Mouse (Mus musculus): ENCODE results near the gene Sart3.

The Sart3 gene

DNA sequence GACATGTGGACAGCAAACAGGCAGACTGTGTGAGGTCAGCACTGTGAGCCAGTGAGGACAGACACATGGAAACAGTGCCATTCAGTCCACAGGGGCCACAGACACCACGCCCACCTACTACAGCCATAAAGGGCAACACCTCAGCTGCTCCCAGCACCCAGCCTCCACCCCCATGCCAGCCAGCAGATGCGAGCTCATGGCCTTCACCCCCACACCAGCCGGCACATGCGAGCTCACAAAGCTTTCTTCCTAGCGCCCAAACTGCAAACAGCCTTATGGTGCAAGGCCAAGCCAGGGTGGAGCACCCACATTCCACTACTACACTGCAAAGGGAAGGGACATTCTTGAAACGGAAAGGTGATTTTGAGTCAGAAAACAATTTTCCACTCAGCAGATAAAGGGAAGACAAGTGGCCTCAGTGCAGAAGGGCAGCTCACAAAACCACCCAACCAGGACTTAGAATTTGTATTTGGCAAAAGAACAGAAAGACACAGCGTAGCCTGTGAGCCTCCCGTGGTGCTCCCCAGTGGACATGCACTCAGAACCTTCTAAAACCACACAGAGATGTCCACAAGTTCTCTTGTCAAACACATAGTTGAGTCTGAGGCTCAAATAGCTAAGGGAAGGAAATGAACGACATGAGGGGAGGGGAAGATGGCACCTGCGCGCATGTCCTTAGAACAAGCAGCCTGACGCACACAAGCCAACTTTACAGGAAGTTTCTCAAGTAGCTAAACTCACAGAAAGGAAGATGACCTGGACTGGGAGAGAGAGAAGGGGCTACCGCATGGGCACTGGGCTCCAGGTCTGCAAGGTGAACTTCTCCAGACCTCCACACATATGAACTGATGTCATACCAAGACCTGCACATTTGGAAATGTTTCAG lies 6.4 kb downstream of the Sart3 start:
- DNase-seq, result no peak

- DNase-seq, result no peak
Measured at GRCm38 (mm10) chr5:113764426-113764825, 7.9 kb downstream of the Sart3 start.

DNA sequence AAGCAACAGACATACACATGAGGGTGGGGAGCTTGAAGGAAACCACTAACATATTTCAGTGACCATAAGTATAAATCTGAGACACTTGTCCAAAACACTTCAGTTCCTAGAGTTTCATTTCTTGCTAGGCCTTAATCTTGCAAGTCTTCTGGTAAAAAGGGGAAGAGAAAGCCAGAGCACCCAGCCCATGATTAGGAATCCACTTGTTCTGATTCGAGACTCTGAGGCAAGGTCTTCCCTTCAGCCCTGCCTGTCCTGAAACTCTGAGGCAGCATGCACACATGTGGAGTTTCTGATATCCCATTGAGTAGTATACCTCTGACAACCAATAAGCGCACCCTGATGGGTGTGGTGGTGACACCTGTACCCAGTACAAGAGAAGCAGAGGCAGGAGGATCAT lies 10.7 kb downstream of the Sart3 start:
- no peak for DNase-seq

DNA sequence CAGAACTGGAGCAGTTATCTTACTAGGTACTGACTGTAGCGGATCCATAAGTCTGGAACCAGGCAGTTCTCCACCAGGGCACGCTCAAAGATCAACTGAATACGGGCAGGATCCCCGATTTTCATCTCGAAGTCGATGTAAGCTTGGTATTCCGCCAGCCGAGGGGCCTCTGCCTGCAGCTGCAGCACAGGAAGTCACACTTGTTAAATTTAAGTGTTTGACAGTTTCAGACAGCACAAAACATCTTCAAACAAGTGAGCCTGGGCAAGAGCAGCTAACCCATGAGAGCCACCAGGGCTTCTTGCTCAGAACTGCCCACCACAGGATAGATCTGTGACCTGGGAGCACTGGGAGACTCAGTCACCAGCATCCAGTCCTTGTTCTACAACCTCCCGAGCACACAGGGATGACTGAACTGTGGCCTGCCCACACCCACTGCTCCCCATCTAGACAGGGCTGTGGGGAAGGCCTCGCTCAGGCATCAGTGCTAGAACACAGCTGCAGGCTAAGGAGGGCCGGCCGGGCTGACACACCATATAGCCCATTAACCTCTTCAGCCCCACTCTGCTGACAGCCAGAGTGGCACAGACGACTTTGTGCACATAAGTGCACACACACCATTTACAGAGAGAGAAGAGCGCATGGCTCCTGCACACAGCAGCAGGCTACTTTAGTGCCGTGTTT lies 16.8 kb downstream of the Sart3 start:
- DNase-seq, result no peak

DNA sequence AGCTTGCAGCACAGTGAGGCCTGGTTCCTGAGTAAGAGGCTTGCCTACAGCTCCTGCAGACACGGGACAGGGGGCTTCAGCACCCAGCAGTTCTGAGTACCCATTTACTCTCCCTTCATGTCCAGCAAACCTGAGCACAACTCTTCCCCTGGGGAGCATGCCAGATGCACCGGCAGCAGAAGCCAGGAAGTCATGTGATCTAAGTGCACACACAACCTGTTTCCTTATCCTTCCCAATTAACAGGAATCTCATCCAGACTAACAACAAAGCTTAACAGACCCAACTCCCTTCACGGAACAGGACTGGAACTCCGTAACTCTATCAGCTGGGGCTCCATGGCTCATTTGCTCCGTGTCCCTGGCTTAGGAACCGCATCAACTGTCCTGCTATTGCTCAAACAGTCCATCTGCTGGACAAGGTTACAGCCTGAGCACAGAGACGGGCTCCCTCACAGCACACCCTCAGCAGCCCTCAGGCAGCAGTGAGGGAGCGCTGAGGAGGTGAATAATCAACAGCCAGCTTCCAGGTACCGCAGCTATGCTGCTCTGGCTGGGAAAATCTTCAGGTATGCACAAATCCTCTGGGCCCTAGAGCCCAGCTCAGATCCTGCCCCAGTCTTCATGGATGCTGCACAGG lies 20.7 kb downstream of the Sart3 start:
- no peak for DNase-seq

- no peak for DNase-seq
Measured at GRCm38 (mm10) chr5:113748556-113749331, 23.6 kb downstream of the Sart3 start.

GRCm38 (mm10) chr5:113747629-113748028 lies 24.7 kb downstream of the Sart3 start:
- DNase-seq, result no peak

DNA sequence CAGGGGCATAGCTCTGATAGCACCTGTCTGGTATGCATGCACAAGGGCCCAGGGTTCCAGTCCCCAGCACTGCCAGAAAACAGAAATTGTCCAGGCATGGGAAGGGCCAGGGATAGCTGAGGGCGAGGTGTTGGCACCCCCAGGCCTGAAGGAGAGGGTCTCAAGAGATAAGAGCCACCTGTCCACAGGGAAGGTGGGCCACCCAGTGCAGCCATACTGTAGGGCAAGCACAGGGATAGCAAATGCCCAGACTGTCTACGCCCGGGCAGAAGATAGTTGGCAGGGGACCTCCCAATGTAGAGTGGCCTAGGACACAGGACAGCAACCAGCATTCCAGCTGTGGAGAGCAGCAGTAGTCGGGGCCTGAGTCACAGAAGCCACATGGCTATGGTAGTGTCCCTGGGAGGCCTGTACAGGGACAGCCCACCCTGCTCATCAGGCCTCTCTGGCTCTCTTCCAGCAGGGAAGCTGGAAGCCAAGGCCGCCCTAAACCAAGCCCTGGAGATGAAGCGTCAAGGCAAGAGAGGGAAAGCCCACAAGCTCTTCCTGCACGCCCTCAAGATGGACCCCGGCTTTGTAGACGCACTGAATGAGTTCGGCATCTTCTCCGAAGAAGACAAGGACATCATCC lies 34.6 kb downstream of the Sart3 start:
- no peak for DNase-seq

DNA sequence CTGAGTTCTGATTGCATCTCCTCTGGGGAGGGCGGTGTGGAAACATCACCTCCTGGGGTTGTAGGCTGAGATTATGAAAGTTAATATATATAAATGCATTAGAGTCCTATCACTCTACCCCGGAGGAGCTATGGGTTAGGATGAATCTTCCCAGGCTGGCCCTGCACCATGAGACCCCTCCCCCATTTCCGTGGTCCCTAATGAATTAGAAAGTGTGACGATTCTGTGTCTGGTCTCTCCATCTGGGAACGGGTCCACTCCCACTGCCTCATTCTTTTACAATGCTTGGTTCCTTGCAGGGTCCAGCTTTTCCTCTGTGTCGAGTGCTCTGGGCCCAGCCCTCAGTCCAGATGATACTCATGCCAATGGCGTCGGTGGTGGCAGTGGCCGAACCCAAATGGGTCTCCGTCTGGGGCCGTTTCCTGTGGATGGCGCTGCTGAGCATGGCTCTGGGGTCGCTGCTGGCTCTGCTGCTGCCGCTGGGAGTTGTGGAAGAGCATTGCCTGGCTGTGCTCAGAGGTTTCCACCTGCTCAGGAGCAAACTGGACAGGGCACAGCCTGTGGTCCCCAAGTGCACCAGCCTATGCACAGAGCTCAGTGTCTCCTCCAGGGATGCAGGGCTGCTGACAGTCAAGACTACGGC lies 35.7 kb downstream of the Sart3 start:
- DNase-seq, result peak in 1 of 2 experiments; percentile 32

DNA sequence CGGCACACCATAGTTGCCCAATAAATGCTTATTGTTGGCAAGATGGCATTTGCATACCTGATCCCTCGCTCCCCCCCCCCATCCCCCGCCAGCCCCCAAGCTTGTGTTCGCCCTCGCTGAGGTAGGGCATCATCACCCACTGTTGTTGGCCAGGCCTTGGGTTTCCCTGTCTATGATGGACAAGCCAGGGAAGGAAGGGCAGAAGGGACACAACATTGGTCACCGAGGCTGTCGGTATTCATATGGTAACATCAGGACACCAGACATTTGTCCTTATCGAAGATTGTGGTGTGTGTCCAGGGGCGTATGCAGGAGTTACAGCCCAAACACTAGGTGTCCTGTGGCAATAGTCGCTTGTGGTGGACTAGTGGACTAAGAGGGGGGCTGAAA lies 36.2 kb downstream of the Sart3 start:
- DNase-seq, result no peak

GRCm38 (mm10) chr5:113735345-113736112 lies 36.8 kb downstream of the Sart3 start, which contains the start of gene Ficd:
Ficd (plus strand) TSS chr5:113735803.
- peak; percentile 89 to 94 for DNase-seq

DNA sequence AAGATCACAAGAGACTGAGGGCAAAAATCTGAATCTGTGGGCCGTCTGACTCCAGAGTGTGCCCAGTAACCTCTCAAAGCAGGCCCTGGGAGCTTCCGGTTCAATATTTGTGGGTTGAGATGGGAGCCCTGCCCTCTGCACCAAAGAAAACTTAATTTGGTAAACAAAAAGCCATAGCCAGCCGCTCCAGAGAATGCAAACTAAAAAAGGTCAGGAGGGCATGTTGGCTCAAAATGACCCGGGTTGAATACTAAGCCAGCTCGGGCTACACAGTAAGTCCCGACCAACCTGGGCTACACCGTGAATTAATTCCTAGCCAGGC lies 37.3 kb downstream of the Sart3 start:
- no peak for DNase-seq

- DNase-seq, result no peak
Measured at GRCm38 (mm10) chr5:113734376-113734775, 37.9 kb downstream of the Sart3 start.

- peak; percentile 29 to 45 for DNase-seq
Measured at GRCm38 (mm10) chr5:113732182-113732581, 40.1 kb downstream of the Sart3 start.

- no peak for DNase-seq
Measured at GRCm38 (mm10) chr5:113731174-113731573, 41.1 kb downstream of the Sart3 start.

DNA sequence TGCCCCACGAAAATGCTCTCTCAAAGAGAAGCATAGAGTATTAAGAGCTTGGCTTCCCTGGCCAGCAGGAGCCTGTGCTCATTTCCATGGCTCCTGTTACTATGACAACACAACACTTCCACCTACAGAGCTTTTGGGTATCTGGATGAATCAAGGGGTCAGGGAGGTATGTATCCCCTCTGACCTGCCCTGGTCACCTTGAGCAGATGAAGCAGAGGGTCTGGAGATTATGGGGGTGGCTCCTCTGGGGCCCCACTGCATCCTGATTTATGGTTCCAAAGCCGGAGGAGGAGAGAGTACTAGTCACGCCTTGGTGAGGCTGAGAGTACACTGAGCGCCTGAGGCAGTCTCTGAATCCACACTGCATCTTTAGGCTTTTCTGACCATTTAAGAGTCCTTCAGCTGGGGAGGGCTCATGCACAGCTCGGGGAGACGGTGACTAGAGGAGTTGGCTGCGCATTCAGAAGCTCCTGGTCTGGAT lies 41.6 kb downstream of the Sart3 start:
- DNase-seq, result no peak

DNA sequence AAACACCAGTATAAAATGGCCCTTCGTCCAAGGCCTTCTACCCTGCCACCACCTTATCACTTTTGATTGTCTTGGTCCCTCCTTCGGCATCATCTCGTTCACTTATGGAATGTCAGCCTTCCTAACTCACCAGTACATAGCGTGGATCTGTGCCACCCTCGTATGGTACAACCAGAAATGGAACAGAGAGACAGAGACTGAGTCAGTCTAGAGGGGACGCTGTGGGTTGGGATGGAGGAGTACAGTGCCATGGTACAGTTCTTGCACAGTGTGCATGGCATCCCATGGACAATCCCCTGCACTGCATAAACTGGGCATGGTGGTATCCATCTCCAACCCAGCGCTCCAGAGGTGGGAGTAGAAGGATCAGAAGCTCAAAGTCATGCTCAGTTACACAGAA lies 43.6 kb downstream of the Sart3 start:
- no peak for DNase-seq

DNA sequence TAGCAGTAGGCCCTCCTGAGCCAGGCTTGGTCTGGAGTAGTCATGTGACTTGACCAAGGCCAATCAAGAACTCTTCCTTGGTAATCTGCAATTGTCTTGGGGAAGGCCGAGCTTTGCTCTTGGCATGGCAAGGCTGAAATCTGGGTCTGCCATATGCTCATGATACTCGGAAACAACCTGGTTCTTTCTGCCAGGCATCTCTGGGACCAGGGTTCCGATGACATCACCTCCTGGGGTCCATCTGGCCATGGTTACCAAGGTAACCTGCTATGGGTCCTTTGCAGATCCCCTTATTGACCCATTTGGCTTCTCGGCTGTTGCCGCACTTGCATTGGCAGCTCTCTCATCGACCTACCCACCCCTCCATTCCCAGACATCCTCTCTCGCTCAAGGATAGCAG lies 44.3 kb downstream of the Sart3 start:
- no peak for DNase-seq

- no peak for DNase-seq
Measured at GRCm38 (mm10) chr5:113727238-113727637, 45.1 kb downstream of the Sart3 start.

DNA sequence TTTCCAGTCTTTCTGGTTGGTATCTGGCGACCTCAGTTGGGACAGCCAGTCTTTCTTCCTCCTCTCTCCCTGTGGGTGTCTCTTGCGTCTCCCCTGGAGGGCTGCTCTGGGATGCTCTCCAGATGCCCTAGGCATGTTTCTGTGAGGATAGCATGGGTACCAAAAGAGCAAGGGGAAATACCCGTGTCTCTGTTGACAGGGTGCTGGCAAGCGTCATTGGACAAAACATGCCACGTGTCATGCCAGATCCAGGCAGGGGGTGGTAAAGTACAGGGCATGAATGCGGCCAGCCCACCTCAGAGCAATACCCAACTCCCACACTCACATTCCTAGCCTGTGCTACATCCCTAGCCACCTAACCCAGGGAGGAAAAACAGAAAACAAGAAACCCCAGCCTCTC lies 45.7 kb downstream of the Sart3 start:
- DNase-seq, result no peak

GRCm38 (mm10) chr5:113725417-113725816 lies 46.9 kb downstream of the Sart3 start:
- no peak for DNase-seq
